11 mouse cellular contexts compared by ENCODE assay signal in the genomic region with DNA sequence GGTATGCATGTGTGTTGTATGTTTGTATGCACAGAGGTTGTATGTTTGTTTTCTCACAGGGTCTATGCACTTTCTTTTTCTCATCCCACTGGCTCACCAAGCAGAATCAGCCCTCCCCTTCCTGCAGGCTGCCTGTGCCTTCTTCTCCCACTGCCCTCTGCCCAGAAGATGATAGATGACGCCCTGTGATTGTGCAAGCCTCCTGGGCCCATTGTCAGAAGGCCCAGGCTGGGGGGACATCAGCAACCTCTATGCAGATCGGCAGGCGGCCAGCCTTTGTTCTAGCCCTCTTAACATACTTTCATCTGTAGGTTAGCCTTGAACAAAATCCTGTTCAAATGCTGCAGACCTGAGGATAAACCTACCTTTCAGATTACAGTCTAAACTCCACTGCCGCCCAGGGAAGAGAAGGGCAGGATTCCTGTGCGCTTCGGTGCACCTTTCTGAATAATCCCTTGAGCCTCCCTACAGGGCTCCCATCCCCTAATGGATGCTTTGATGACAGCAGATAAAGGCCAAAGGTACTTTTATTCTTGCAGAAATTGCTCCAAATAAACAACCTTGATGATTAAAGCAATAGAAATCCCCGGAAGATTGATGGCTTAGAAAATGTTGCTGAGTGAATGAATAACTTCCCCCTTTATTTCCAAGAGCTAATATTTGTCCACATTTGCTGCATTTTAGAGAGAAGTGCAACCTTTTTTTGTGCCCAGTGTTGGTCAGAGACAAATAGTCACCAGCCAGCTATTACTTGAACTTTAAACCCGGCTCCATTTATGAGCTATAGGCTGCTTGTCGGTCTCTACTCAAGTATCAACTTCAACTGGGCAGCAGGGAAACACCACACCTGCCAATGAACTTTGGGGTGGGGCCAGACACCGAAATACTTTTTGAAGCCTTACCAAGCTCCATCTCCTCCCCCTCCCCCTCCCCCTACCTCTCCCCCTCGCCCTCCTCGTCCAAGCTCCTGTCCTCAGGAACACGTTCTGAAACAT.
DNase-seq lines count a peak whose midpoint lies in the region; ATAC-seq and TF ChIP-seq lines count a peak whose summit lies in the region.
"Had no signal": no experiment of that assay in that cellular context is flagged by ENCODE, and none has a peak within 500 bp of the region (broad histone marks: within the 10 kb centered on the region; RNA-seq: fewer than 3 reads in every experiment).

No protein-coding gene starts in this region.

- ATAC-seq in kidney, embryonic 16.5 days (ENCODE audit: low FRiP score, low TSS enrichment), result no peak
- ATAC-seq: forebrain, postnatal 0 days had no signal

- TF ChIP-seq CTCF in brain, embryonic 14.5 days (IDR thresholded peaks at IDR 0.05; ENCODE audit: borderline replicate concordance, extremely low read depth, insufficient read depth, insufficient read length), result no peak

- no peak overlapping the region for H3K4me3 ChIP-seq in kidney, embryonic 16.5 days (ENCODE audit: low read length)

- H3K27ac ChIP-seq in kidney, embryonic 16.5 days (ENCODE audit: low read length), result peak overlapping the region; percentile 23; the same call in 1 of the 2 replicates

- intact Hi-C loops in left cerebral cortex, postnatal 14 days (cut with DNase I), result no loop called here

- H3K9me3 ChIP-seq in kidney, embryonic 16.5 days (ENCODE audit: low read length), result no peaks in the 10 kb centered on the region

- WGBS in kidney, embryonic 16.5 days, result 53% methylated on average over 13 of the region's 13 CpGs

- DNase-seq in kidney, adult 9 months, result no peak
- DNase-seq in R1 (ENCODE audit: low read depth, low spot score), result peak; percentile 2
- peak; percentile 28 for DNase-seq in brain, embryonic 14.5 days (ENCODE audit: low read depth)
- DNase-seq in lung, postnatal 10 days, result peak; percentile 52
- no peak for DNase-seq in cerebellum, adult 8-10 months
- DNase-seq in right cerebral cortex, adult 18-20 months, result no peak
- DNase-seq in left cerebral cortex, postnatal 14 days (ENCODE audit: low spot score in 2 of 2), result no peak
- DNase-seq: cerebellum, postnatal 14 days; forebrain, postnatal 0 days had no signal

- no peak for TF ChIP-seq POLR2A in brain, embryonic 14.5 days (IDR thresholded peaks at IDR 0.05; ENCODE audit: borderline replicate concordance, extremely low read depth, insufficient read depth, insufficient read length, poor library complexity, severe bottlenecking)

- no peaks in the 10 kb centered on the region for H3K36me3 ChIP-seq in kidney, embryonic 16.5 days (ENCODE audit: insufficient read depth, low read length)

- no peak overlapping the region for H3K4me2 ChIP-seq in kidney, embryonic 16.5 days (replicated peaks; ENCODE audit: low read depth, low read length)

- no peaks in the 10 kb centered on the region for H3K27me3 ChIP-seq in kidney, embryonic 16.5 days (ENCODE audit: insufficient read depth, low read length)
- H3K27me3 ChIP-seq: CH12.LX had no signal

- peaks cover 5% of the 10 kb centered on the region; the same call in 1 of the 2 replicates for H3K4me1 ChIP-seq in kidney, embryonic 16.5 days (ENCODE audit: insufficient read depth, low read length)

- no peak overlapping the region for H3K9ac ChIP-seq in kidney, embryonic 16.5 days (replicated peaks; ENCODE audit: low read length)
- H3K9ac ChIP-seq: forebrain, postnatal 0 days had no signal

Comparison
In these comparisons a context has a peak if more than half of its experiments do, and no peak if none do; other contexts are left out.
1. DNase-seq: peak in R1 (single experiment), brain, embryonic 14.5 days (single experiment) and lung, postnatal 10 days (single experiment); none in kidney, adult 9 months (single experiment), cerebellum, adult 8-10 months (single experiment), right cerebral cortex, adult 18-20 months (single experiment) and left cerebral cortex, postnatal 14 days (0 of 2).